Mouse (Mus musculus) left cerebral cortex, postnatal 25 days (tissue): ENCODE data around the gene Chek2. TPM values are rescaled to one million over a fixed set of nuclear protein-coding genes. Genes with fewer than 3 reads are reported as not detected.
"Not testable (repeated sequence)": the region's sequence is repeated elsewhere in the genome, so short reads cannot be mapped to it uniquely, and the experiment has no call there.

Experiments
- DNase-seq, 2 experiments: peaks; one replicate each; pipeline ENCODE4 v3.0.0; 2022; ENCODE audit warnings: low spot score in 2 of 2, mixed read lengths in 1 of 2
- intact Hi-C: fragments of 180-260 bp; cut with DNase I; formaldehyde crosslinking; loops from one replicate; pipeline ENCODE4 v1.15.1; 2025
- total RNA-seq, 2 experiments: library from RNA; stranded (reverse); gene quantifications; 2 replicates each; pipeline ENCODE4 v1.2.3; 2021

The Chek2 gene
- total RNA-seq, 2 experiments from 2014 or later = 1.2 to 1.4 TPM

DNA sequence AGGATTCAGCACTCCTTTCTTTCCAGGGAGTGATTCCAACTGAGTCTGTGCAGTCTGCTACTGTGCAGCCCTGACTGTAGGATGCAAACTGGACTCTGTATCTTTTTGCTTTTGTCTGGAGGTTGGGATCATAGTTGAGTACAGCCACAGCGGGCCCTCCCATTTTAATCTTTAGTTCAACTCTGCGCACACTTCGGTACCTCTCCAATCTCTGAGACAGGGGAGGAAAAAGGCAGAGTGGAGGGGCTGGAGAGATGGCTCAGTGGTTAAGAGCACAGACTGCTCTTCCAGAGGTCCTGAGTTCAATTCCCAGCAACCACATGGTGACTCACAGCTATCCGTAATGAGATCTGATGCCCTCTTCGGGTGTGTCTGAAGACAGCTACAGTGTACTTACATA is 1.8 kb upstream of the Chek2 start:
- intact Hi-C loops = loop anchor here (5.0 to 10.0 kb wide), 2 partner anchors 374 to 497 kb away; partner anchors contain the start of gene Pitpnb
- DNase-seq = not testable (repeated sequence)

DNA sequence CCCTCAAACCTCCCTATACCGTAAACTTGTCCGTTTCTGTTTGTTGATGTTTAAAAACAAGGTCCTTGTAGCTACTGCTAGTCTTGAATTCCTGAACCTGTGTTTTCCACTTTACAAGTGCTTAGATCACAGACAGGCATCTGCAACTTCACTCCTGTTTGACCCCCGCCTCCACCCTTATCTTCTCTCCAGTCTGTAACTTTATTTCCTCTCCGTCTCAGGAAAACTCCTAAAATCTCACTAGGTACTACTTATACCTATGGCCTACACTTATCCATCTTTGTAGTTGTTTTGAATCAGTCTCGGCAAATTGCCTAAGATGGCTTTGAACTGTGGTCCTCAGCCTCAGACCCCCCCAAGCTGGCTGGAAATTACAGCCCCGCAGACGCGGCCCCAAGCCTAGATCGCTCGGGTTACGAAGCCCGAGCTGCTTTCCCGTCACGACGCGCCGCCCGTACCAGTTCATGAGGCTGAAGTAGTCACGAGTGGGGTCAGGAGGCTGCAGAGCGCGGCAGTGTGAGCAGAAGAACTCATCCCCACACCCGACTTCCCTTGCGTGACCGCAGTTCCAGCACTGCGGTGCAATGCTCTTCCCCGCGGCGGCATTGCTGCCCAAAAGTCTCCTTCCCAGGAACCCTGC is 621 bp upstream of the Chek2 start:
- DNase-seq = no peak
- intact Hi-C loops = loop anchor here (5.0 to 10.0 kb wide), 2 partner anchors 373 to 496 kb away; partner anchors contain the start of gene Pitpnb

GRCm38 (mm10) chr5:110840465-110840864 is 686 bp downstream of the Chek2 start:
- intact Hi-C loops = no loop called here
- peak in 1 of 2 experiments; percentile 40 for DNase-seq

DNA sequence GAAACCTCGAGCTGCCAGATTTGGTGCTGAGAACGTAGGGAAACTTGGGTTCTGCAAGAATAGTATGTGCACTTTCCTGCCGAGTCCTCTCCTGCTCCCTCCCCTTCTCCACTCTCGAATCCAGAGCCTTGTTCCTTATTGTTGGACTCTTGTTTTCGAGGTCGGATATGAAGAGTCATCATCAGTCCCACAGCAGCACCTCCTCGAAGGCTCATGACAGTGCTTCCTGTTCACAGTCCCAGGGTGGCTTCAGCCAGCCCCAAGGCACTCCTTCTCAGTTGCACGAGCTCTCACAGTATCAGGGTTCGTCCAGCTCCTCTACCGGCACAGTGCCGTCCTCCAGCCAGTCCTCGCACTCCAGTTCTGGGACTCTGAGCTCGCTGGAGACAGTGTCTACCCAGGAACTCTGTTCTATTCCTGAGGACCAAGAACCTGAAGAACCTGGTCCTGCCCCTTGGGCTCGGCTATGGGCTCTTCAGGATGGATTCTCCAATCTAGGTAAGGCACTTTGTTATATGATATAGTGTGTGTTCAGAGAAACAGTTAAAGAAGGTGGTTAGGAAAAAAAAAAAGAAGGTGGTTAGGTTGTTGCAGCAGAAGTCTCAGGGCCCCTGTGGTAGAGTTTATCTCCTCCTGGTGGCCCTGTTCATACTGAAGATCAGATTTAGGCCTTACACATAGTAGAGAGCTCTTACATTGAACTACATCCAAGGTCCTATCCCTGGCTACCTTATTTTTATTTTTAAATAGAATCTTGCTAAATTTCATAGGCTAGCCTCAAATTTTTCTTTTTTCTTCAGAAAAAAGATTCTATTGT is 1.5 kb downstream of the Chek2 start:
- intact Hi-C loops = no loop called here

DNA sequence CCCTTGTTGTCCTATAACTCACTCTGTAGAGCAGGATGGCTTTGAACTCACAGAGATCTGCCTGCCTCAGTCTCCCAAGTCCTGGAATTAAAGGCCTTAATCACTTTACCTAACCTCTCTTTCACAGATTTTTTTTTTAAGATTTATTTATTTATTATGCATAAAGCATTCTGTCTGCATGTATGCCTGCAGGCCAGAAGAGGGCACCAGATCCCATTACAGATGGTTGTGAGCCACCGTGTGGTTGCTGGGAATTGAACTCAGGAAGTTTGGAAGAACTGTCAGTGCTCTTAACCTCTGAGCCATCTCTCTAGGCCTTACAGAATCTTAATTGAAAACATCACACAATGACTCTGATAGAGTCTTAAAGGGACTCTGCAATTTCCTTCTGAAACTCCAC is 13.2 kb downstream of the Chek2 start:
- DNase-seq = no peak
- intact Hi-C loops = loop anchor here (5.0 kb wide), 1 partner anchor 64 kb away; no protein-coding TSS in a partner anchor

More for the DNA sequence above, 1.5 kb downstream of the Chek2 start:
- DNase-seq = no peak

GRCm38 (mm10) chr5:110857091-110857490 is 17.3 kb downstream of the Chek2 start:
- intact Hi-C loops = no loop called here
- DNase-seq = no peak

GRCm38 (mm10) chr5:110859013-110859650 is 19.4 kb downstream of the Chek2 start:
- DNase-seq = peak; percentile 22 to 31
- intact Hi-C loops = no loop called here

DNA sequence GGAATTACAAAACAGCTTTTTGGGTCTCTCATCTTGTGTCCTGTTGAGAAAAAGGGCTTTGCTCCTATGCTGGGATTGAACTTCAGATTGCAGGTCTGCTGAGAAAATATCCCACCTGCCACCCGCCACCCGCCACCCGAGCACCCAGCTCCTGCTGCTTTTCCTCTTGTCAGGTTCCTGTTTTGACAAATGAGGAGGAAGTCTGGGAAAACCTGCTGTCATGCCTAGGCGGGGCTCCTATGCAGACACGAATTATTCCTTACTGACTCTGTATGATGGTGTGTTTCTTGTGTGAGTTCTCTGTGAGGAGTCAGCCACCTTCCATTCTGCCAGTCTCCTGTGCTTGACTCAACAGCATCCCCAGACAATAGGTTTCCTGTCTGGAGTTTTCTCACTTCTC is 20.7 kb downstream of the Chek2 start:
- intact Hi-C loops = no loop called here
- DNase-seq = no peak

- intact Hi-C loops = no loop called here
- no peak for DNase-seq
Observed at GRCm38 (mm10) chr5:110868460-110868859, 28.7 kb downstream of the Chek2 start.

DNA sequence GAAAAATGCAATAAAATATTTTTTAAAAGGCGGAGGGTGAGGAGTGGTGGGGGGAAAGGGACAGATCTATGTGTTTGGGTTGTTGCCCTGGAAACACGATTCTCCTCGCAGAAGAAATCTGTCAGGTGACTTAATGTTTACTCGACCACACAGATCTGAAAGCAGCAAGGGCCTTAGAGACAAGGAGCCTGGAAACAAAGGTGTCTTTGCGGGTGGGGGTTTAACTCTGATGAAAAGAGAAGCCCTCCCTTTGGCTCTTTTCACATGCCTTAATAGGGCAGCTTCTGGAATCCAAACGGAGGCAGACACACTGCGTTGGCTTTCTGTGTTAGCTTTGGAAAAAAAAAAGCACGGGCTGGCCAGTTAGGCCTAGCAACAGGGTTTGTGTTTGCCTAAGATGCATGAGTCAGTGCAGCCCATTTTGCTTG is 29.5 kb downstream of the Chek2 start:
- intact Hi-C loops = no loop called here
- peak in 1 of 2 experiments; percentile 27 for DNase-seq

GRCm38 (mm10) chr5:110873160-110873559 is 33.4 kb downstream of the Chek2 start:
- intact Hi-C loops = no loop called here
- peak in 1 of 2 experiments; percentile 14 for DNase-seq

GRCm38 (mm10) chr5:110874711-110875110 is 34.9 kb downstream of the Chek2 start:
- intact Hi-C loops = no loop called here
- no peak for DNase-seq

DNA sequence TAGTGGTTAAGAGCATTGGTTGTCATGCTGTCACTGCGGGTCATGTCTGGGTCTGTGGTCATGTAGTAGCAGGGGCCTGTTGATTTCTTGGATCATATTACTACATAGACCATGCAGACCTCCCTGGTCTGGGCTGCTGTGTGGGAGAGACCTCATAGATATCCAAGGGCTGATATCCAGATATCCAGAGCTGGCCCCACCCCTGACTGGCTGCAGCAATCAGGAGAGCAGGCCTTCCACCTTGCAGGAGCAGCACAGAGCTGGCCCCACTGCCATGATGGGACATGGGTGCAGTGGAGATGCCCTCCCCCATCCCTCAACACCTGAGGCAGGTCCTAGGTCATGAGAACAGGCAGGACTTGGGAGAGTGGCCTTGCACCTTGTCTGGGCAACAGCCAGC is 35.5 kb downstream of the Chek2 start:
- intact Hi-C loops = no loop called here
- no peak for DNase-seq

DNA sequence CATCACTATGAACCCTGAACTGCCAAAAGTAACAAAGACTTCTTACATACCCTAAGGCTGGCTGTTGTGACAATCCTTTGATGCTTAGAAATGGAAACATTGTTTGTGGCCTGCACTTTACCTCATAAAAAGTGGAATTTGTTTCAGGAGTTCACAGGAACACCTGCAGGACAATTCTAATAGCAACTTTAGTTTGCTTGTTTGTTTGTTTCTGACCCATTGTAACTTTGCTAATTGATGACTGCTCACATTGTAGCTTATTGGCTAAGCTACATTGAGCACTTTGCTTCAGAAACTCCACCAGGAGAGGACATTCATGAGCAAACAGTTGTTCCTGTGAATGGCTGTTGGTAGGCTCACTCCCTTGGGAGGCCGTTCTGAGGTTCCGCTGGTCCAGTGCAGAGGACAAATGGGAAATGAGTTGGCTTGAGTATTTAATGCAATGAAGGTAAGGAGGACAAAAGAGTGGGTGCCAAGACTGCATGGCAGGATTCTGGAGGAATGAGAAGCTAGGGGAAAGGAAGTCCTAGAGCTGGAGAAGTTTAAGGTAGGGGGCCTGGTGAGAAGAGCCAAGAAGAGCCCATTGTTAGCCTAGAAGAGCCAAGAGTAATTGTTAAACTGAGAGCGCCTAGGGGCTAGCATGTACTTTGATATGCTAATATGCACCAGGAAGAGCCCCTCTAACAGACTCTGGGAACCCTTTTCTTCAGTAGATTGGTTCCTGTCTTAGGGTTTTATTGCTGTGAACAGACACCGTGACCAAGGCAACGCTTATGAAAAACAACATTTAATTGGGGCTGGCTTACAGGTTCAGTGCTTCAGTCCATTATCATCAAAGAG is 38.1 kb downstream of the Chek2 start:
- intact Hi-C loops = no loop called here
- no peak for DNase-seq

DNA sequence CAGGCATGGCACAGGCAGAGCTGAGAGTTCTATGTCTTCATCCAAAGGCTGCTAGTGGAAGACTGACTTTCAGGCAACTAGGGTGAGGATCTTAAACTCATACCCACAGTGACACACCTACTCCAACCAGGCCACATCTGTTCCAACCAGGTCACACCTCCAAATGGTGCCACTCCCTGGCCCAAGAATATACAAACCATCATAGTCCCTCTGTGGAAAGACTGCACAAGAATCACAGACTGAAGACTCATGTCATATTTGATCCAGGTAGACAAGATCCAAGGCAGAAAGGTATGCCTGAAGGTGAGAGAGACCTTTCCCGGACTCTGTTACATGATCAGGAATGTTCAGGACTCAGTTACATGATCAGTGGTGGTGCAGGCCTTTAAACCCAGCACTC is 38.7 kb downstream of the Chek2 start:
- intact Hi-C loops, DNase-seq: not testable (repeated sequence)

- no peak for DNase-seq
- intact Hi-C loops = no loop called here
Observed at GRCm38 (mm10) chr5:110879042-110879441, 39.3 kb downstream of the Chek2 start.

DNA sequence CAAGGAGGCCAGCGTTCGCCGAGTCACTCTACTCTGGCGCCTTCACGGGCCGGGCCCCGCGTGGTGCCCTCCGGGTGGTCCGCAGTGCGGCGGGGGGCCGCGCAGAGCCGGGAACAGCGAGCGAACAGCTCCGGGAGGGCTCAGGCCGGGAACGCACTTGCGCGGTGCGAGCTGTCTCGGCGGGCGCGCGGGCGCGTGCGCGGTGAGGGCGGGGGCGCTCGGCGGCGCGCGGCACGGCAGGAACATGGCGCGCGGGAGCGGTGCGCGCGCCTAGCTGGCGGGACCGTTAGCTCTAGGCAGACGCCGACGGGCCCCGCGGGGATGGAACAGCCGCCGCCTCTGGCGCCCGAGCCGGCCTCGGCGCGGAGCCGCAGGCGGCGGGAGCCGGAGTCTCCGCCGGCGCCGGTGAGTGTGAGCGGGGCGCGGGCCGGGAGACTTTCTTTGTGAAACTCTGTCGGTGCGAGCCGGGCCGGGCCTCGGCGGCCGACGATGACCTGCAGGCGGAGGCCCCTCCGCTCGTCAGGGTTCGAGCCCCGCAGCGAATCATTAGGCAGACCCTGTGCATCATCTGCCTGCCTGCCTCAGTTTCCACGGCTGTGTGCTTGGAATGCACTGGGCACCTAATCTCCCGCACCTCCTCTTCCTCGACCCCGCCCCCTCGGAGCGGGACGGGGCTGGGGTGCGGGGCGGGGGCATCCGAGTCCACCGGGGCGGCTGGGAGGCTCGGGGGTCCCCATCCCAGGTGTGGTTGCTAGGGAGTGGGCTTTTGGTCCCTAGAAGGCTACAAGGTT is 40.0 kb downstream of the Chek2 start, which contains the start of gene Ttc28:
Gene Ttc28, plus strand, starts transcription at position 220 of the 791 bp plus-strand sequence.
- DNase-seq = peak; percentile 87 to 91
- intact Hi-C loops = no loop called here

GRCm38 (mm10) chr5:110888596-110888995 is 48.8 kb downstream of the Chek2 start:
- no peak for DNase-seq
- intact Hi-C loops = no loop called here

GRCm38 (mm10) chr5:110889945-110890344 is 50.2 kb downstream of the Chek2 start:
- no peak for DNase-seq
- intact Hi-C loops = no loop called here
